Mouse (Mus musculus) embryonic facial prominence, embryonic 14.5 days (tissue): ENCODE data around the gene Glce. TPM values are rescaled to one million over a fixed set of nuclear protein-coding genes. Genes with fewer than 3 reads are reported as not detected.
A peak's percentile ranks its signal among the peaks of the same experiment; 100 is the strongest.

Experiments used
- ATAC-seq: fragments of 200-750 bp; cut with Nextera tagmentation; 2 replicates; pipeline ENCODE4 v1.8.0; 2017; ENCODE audit warnings: low read depth, moderate number of reproducible peaks, moderate TSS enrichment
- DNase-seq: peaks from one replicate; pipeline ENCODE4 v3.0.0-alpha.2; 2015; ENCODE audit warnings: low spot score
- H3K27ac ChIP-seq: fragments of 300-500 bp; sonication (generic); replicated peaks from 2 replicates; pipeline ENCODE4 v1.5.1; 2014; ENCODE audit warnings: low read depth, mild to moderate bottlenecking, low read length, moderate library complexity
- H3K27me3 ChIP-seq: fragments of 300-500 bp; sonication (generic); replicated peaks from 2 replicates; pipeline ENCODE4 v1.6.1; 2014; ENCODE audit warnings: low read length; ENCODE audit not compliant: control insufficient read depth, insufficient read depth
- H3K36me3 ChIP-seq: fragments of 300-500 bp; sonication (generic); 2 replicates; pipeline ENCODE4 v1.6.1; 2014; ENCODE audit warnings: low read length, mixed read lengths; ENCODE audit not compliant: control insufficient read depth, insufficient read depth
- H3K4me1 ChIP-seq: fragments of 300-500 bp; sonication (generic); 2 replicates; pipeline ENCODE4 v1.6.1; 2014; ENCODE audit warnings: antibody characterized with exemption, low read length; ENCODE audit not compliant: control insufficient read depth, insufficient read depth
- H3K4me2 ChIP-seq: fragments of 300-500 bp; sonication (generic); 2 replicates; pipeline ENCODE4 v1.6.1; 2014; ENCODE audit warnings: low read depth, mild to moderate bottlenecking, low read length, moderate library complexity, mixed read lengths
- H3K4me3 ChIP-seq: fragments of 300-500 bp; sonication (generic); 2 replicates; pipeline ENCODE4 v1.5.1; 2014; ENCODE audit warnings: low read depth, mild to moderate bottlenecking, low read length
- H3K9ac ChIP-seq: fragments of 300-500 bp; sonication (generic); 2 replicates; pipeline ENCODE4 v1.6.1; 2014; ENCODE audit warnings: low read depth, mild to moderate bottlenecking, low read length, moderate library complexity, mixed read lengths
- H3K9me3 ChIP-seq: fragments of 300-500 bp; sonication (generic); 2 replicates; pipeline ENCODE4 v1.6.1; 2016; ENCODE audit warnings: low read length; ENCODE audit not compliant: control insufficient read depth
- WGBS: fragments of 180-500 bp; shearing (Covaris S2); extraction: QIAGEN DNeasy Blood & Tissue Kit; methylation state at CpG from one replicate; pipeline ENCODE4 v1.1.7; 2014; 5-methylcytosine and 5-hydroxymethylcytosine counted together
- polyA plus RNA-seq: library from polyadenylated mRNA; unstranded; fragments of >200 nt; fragmentation: Nextera tagmentation; extraction: Ambion mirVana; gene quantifications from 2 replicates; pipeline ENCODE4 v1.2.1, GENCODE M21; 2014

Gene Glce
- polyA plus RNA-seq, 1 experiment from 2014 or later, result 30.1 TPM

GRCm38 (mm10) chr9:62060431-62060830, 62.0 kb downstream of the Glce start:
- Histone ChIP-seq H3K4me3 (no peak overlapping the region), H3K36me3 (0 out of 2 replicates have a peak, but pooled peaks cover 4% of the 10 kb centered on the region), H3K4me2 (no peak overlapping the region), H3K27me3 (no peaks in the 10 kb centered on the region), H3K4me1 (no peaks in the 10 kb centered on the region), H3K27ac (no peak overlapping the region), H3K9me3 (no peaks in the 10 kb centered on the region), H3K9ac (no peak overlapping the region)
- ATAC-seq, result no peak
- 97% methylated on average over 2 of the region's 2 CpGs for WGBS
- no peak for DNase-seq

- H3K27me3 ChIP-seq, result no peaks in the 10 kb centered on the region
- no peaks in the 10 kb centered on the region for H3K9me3 ChIP-seq
- H3K4me1 ChIP-seq, result no peaks in the 10 kb centered on the region
- H3K36me3 ChIP-seq, result 0 out of 2 replicates have a peak, but pooled peaks cover 4% of the 10 kb centered on the region
- H3K4me3 ChIP-seq, result no peak overlapping the region
- DNase-seq (no peak), ATAC-seq (no peak)
- no peak overlapping the region for H3K9ac ChIP-seq
- no peak overlapping the region for H3K4me2 ChIP-seq
- no peak overlapping the region for H3K27ac ChIP-seq
- WGBS, result 75% methylated on average over 11 of the region's 11 CpGs
Observed at GRCm38 (mm10) chr9:62059941-62060340, 62.5 kb downstream of the Glce start.

GRCm38 (mm10) chr9:62057881-62058506, 64.5 kb downstream of the Glce start:
- 73% methylated on average over 7 of the region's 7 CpGs for whole genome bisulfite sequencing
- no peak overlapping the region for H3K4me3 ChIP-seq
- no peaks in the 10 kb centered on the region for H3K4me1 ChIP-seq
- no peaks in the 10 kb centered on the region for H3K9me3 ChIP-seq
- ATAC-seq (no peak), DNase-seq (no peak)
- H3K9ac ChIP-seq, result no peak overlapping the region
- H3K4me2 ChIP-seq, result no peak overlapping the region
- H3K27ac ChIP-seq, result no peak overlapping the region
- no peaks in the 10 kb centered on the region for H3K27me3 ChIP-seq
- H3K36me3 ChIP-seq, result 0 out of 2 replicates have a peak, but pooled peaks cover 4% of the 10 kb centered on the region

- ATAC-seq (no peak), DNase-seq (no peak)
- no peak overlapping the region for H3K27ac ChIP-seq
- H3K27me3 ChIP-seq, result no peaks in the 10 kb centered on the region
- no peaks in the 10 kb centered on the region for H3K4me1 ChIP-seq
- H3K9ac ChIP-seq, result no peak overlapping the region
- no peak overlapping the region for H3K4me3 ChIP-seq
- no peak overlapping the region for H3K4me2 ChIP-seq
- 0 out of 2 replicates have a peak, but pooled peaks cover 4% of the 10 kb centered on the region for H3K36me3 ChIP-seq
- no peaks in the 10 kb centered on the region for H3K9me3 ChIP-seq
- 86% methylated on average over 2 of the region's 2 CpGs for WGBS
Observed at GRCm38 (mm10) chr9:62056206-62056605, 66.2 kb downstream of the Glce start.

GRCm38 (mm10) chr9:62050801-62051200, 71.7 kb downstream of the Glce start:
- Histone ChIP-seq H3K4me2 (no peak overlapping the region), H3K27me3 (no peaks in the 10 kb centered on the region), H3K9me3 (no peaks in the 10 kb centered on the region), H3K4me3 (no peak overlapping the region), H3K27ac (no peak overlapping the region), H3K4me1 (no peaks in the 10 kb centered on the region), H3K36me3 (no peaks in the 10 kb centered on the region), H3K9ac (no peak overlapping the region)
- WGBS, result 49% methylated on average over 4 of the region's 4 CpGs
- ATAC-seq, result 0 out of 2 replicates have a peak, but pooled peaks have one; percentile 47
- peak; percentile 45 for DNase-seq

GRCm38 (mm10) chr9:62049166-62049565, 73.3 kb downstream of the Glce start:
- WGBS, result 61% methylated on average over 8 of the region's 8 CpGs
- Histone ChIP-seq H3K27me3 (no peaks in the 10 kb centered on the region), H3K4me1 (no peaks in the 10 kb centered on the region), H3K36me3 (no peaks in the 10 kb centered on the region), H3K9ac (no peak overlapping the region), H3K4me2 (no peak overlapping the region), H3K9me3 (no peaks in the 10 kb centered on the region), H3K4me3 (no peak overlapping the region), H3K27ac (no peak overlapping the region)
- ATAC-seq (no peak), DNase-seq (no peak)

GRCm38 (mm10) chr9:62042167-62042566, 80.3 kb downstream of the Glce start:
- DNase-seq (no peak), ATAC-seq (no peak)
- WGBS, result 86% methylated on average over 3 of the region's 3 CpGs

GRCm38 (mm10) chr9:62040008-62040608, 82.3 kb downstream of the Glce start:
- DNase-seq (peak; percentile 89), ATAC-seq (peak; percentile 63)
- no peak overlapping the region for H3K9ac ChIP-seq
- H3K4me3 ChIP-seq, result no peak overlapping the region
- WGBS, result 8% methylated on average over 20 of the region's 20 CpGs
- H3K4me1 ChIP-seq, result no peaks in the 10 kb centered on the region
- H3K27me3 ChIP-seq, result no peaks in the 10 kb centered on the region
- H3K27ac ChIP-seq, result no peak overlapping the region
- H3K36me3 ChIP-seq, result no peaks in the 10 kb centered on the region
- no peaks in the 10 kb centered on the region for H3K9me3 ChIP-seq
- peak overlapping the region; percentile 35 for H3K4me2 ChIP-seq

More at GRCm38 (mm10) chr9:62042167-62042566, 80.3 kb downstream of the Glce start:
- Histone ChIP-seq H3K4me3 (no peak overlapping the region), H3K4me2 (no peak overlapping the region), H3K4me1 (no peaks in the 10 kb centered on the region), H3K36me3 (no peaks in the 10 kb centered on the region), H3K9me3 (no peaks in the 10 kb centered on the region), H3K9ac (no peak overlapping the region), H3K27ac (no peak overlapping the region), H3K27me3 (no peaks in the 10 kb centered on the region)

- H3K4me3 ChIP-seq, result no peak overlapping the region
- no peak overlapping the region for H3K4me2 ChIP-seq
- H3K27ac ChIP-seq, result no peak overlapping the region
- WGBS, result 93% methylated on average over 1 of the region's 1 CpGs
- no peaks in the 10 kb centered on the region for H3K4me1 ChIP-seq
- ATAC-seq (no peak), DNase-seq (no peak)
- no peaks in the 10 kb centered on the region for H3K27me3 ChIP-seq
- H3K9ac ChIP-seq, result no peak overlapping the region
- no peaks in the 10 kb centered on the region for H3K9me3 ChIP-seq
- H3K36me3 ChIP-seq, result no peaks in the 10 kb centered on the region
Observed at GRCm38 (mm10) chr9:62035806-62036205, 86.6 kb downstream of the Glce start.
